Mouse (Mus musculus): ENCODE measurements around the gene Rab34. TPM values are rescaled to one million over a fixed set of nuclear protein-coding genes. Genes with fewer than 3 reads are reported as not detected.

The Rab34 gene
- polyA plus RNA-seq, 1 experiment from 2014 or later, result 61.5 TPM

- ATAC-seq (ENCODE audit: low read depth), result no peak
- Histone ChIP-seq H3K9me3 (ENCODE audit: control insufficient read depth, low read length) (no peaks in the 10 kb centered on the region), H3K4me2 (ENCODE audit: low read depth, low read length) (peak overlapping the region; percentile 62), H3K36me3 (ENCODE audit: control insufficient read depth, insufficient read depth, low read length) (peaks cover 39% of the 10 kb centered on the region), H3K9ac (replicated peaks; ENCODE audit: low read depth, low read length) (peak overlapping the region; percentile 97), H3K4me3 (ENCODE audit: low read depth, low read length) (peak overlapping the region; percentile 85), H3K4me1 (ENCODE audit: control insufficient read depth, insufficient read depth, low read length) (peaks cover 29% of the 10 kb centered on the region), H3K27ac (ENCODE audit: low read depth, low read length) (peak overlapping the region; percentile 98), H3K27me3 (ENCODE audit: control insufficient read depth, insufficient read depth, low read length) (no peaks in the 10 kb centered on the region)
- WGBS, result 81% methylated on average over 2 of the region's 2 CpGs
Observed at GRCm38 (mm10) chr11:78163045-78163444, 25.2 kb upstream of the Rab34 start.

- peak overlapping the region; percentile 85 for H3K4me3 ChIP-seq (ENCODE audit: low read depth, low read length)
- H3K4me1 ChIP-seq (ENCODE audit: control insufficient read depth, insufficient read depth, low read length), result peaks cover 27% of the 10 kb centered on the region
- ATAC-seq (ENCODE audit: low read depth), result peak; percentile 35
- peaks cover 30% of the 10 kb centered on the region for H3K36me3 ChIP-seq (ENCODE audit: control insufficient read depth, insufficient read depth, low read length)
- under 1% methylated on average over 22 of the region's 22 CpGs for WGBS
- H3K4me2 ChIP-seq (ENCODE audit: low read depth, low read length), result peak overlapping the region; percentile 62
- H3K9me3 ChIP-seq (ENCODE audit: control insufficient read depth, low read length), result no peaks in the 10 kb centered on the region
- H3K27ac ChIP-seq (ENCODE audit: low read depth, low read length), result peak overlapping the region; percentile 98
- H3K27me3 ChIP-seq (ENCODE audit: control insufficient read depth, insufficient read depth, low read length), result no peaks in the 10 kb centered on the region
- peak overlapping the region; percentile 97 for H3K9ac ChIP-seq (replicated peaks; ENCODE audit: low read depth, low read length)
Observed at GRCm38 (mm10) chr11:78163681-78164603, 24.3 kb upstream of the Rab34 start.

GRCm38 (mm10) chr11:78164604-78164923 is 23.7 kb upstream of the Rab34 start:
- 0 out of 2 replicates have a peak, but pooled peaks have one; percentile 2 for ATAC-seq (ENCODE audit: low read depth)
- H3K4me3 ChIP-seq (ENCODE audit: low read depth, low read length), result peak overlapping the region; percentile 85
- H3K27ac ChIP-seq (ENCODE audit: low read depth, low read length), result peak overlapping the region; percentile 98
- H3K4me1 ChIP-seq (ENCODE audit: control insufficient read depth, insufficient read depth, low read length), result peaks cover 27% of the 10 kb centered on the region
- peak overlapping the region; percentile 97 for H3K9ac ChIP-seq (replicated peaks; ENCODE audit: low read depth, low read length)
- no peaks in the 10 kb centered on the region for H3K27me3 ChIP-seq (ENCODE audit: control insufficient read depth, insufficient read depth, low read length)
- H3K9me3 ChIP-seq (ENCODE audit: control insufficient read depth, low read length), result no peaks in the 10 kb centered on the region
- peak overlapping the region; percentile 62 for H3K4me2 ChIP-seq (ENCODE audit: low read depth, low read length)
- peaks cover 24% of the 10 kb centered on the region for H3K36me3 ChIP-seq (ENCODE audit: control insufficient read depth, insufficient read depth, low read length)
- under 1% methylated on average over 14 of the region's 14 CpGs for WGBS

DNA sequence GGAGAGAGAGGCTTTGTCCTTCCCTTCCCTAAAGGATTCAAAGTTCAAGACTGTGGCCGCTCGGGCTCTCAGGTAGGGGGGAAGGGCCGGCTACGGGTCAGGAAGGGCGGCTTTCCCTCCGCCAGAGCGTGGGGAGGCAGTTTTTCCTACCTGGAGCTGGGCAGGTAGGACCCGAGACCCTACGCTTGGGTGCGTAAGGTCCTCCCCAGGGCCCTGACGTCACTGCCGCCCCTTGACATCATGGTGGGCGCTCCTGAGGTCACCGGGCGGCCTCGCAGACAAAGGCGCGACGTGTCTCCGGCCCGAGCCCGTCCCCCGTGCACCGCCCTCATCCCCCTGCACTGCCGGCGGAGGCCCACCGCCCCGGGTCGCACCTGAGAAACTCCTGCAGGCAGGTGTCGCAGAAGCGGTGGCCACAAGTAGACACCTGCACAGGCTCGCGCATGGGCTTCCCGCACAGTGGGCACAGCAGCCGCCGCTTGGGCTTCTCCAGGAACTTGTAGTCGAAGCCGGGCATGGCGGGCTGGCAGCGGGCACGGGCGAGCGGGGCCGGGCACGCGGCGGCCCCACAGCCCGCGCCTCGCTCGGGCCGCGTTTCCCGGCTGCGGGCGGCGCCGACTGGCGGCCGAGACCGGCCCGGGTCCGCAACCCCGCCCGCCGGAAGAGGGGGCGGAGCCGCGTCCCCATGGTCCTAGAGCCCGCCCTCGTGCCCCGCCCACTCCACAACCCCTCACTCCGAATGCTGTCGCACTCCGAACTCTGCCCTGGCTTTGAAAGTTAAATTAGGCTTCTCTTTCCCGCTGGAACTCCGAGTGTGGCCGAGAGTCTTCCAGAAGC is 23.1 kb upstream of the Rab34 start, which contains the start of gene Traf4:
Traf4 (minus strand) TSS at position 666 of the 837 bp plus-strand sequence.
- H3K27ac ChIP-seq (ENCODE audit: low read depth, low read length), result peak within 1 kb of the TSS; percentile 98
- peak; percentile 85 for ATAC-seq (ENCODE audit: low read depth)
- H3K27me3 ChIP-seq (ENCODE audit: control insufficient read depth, insufficient read depth, low read length), result no peaks in the 10 kb centered on the region
- peak within 1 kb of the TSS; percentile 97 for H3K9ac ChIP-seq (replicated peaks; ENCODE audit: low read depth, low read length)
- H3K4me3 ChIP-seq (ENCODE audit: low read depth, low read length), result peak within 1 kb of the TSS; percentile 85
- H3K36me3 ChIP-seq (ENCODE audit: control insufficient read depth, insufficient read depth, low read length), result peaks cover 19% of the 10 kb centered on the region
- peaks cover 27% of the 10 kb centered on the region for H3K4me1 ChIP-seq (ENCODE audit: control insufficient read depth, insufficient read depth, low read length)
- WGBS, result under 1% methylated on average over 72 of the region's 78 CpGs
- no peaks in the 10 kb centered on the region for H3K9me3 ChIP-seq (ENCODE audit: control insufficient read depth, low read length)
- H3K4me2 ChIP-seq (ENCODE audit: low read depth, low read length), result peak within 1 kb of the TSS; percentile 62

- H3K4me3 ChIP-seq (ENCODE audit: low read depth, low read length), result peak overlapping the region; percentile 85
- H3K9ac ChIP-seq (replicated peaks; ENCODE audit: low read depth, low read length), result peak overlapping the region; percentile 97
- peaks cover 27% of the 10 kb centered on the region for H3K4me1 ChIP-seq (ENCODE audit: control insufficient read depth, insufficient read depth, low read length)
- H3K27me3 ChIP-seq (ENCODE audit: control insufficient read depth, insufficient read depth, low read length), result no peaks in the 10 kb centered on the region
- no peaks in the 10 kb centered on the region for H3K9me3 ChIP-seq (ENCODE audit: control insufficient read depth, low read length)
- 3% methylated on average over 16 of the region's 16 CpGs for WGBS
- H3K27ac ChIP-seq (ENCODE audit: low read depth, low read length), result peak overlapping the region; percentile 98
- H3K36me3 ChIP-seq (ENCODE audit: control insufficient read depth, insufficient read depth, low read length), result peaks cover 13% of the 10 kb centered on the region
- ATAC-seq (ENCODE audit: low read depth), result peak; percentile 20
- peak overlapping the region; percentile 62 for H3K4me2 ChIP-seq (ENCODE audit: low read depth, low read length)
Observed at GRCm38 (mm10) chr11:78165761-78166109, 22.5 kb upstream of the Rab34 start.

GRCm38 (mm10) chr11:78166161-78166560 is 22.1 kb upstream of the Rab34 start:
- Histone ChIP-seq H3K27ac (ENCODE audit: low read depth, low read length) (0 out of 2 replicates have a peak overlapping the region, but pooled peaks have one; percentile 98), H3K4me1 (ENCODE audit: control insufficient read depth, insufficient read depth, low read length) (peaks cover 27% of the 10 kb centered on the region), H3K9ac (replicated peaks; ENCODE audit: low read depth, low read length) (peak overlapping the region; percentile 97; the same call in 1 of the 2 replicates), H3K27me3 (ENCODE audit: control insufficient read depth, insufficient read depth, low read length) (no peaks in the 10 kb centered on the region), H3K9me3 (ENCODE audit: control insufficient read depth, low read length) (no peaks in the 10 kb centered on the region), H3K4me3 (ENCODE audit: low read depth, low read length) (peak overlapping the region; percentile 85), H3K4me2 (ENCODE audit: low read depth, low read length) (peak overlapping the region; percentile 62), H3K36me3 (ENCODE audit: control insufficient read depth, insufficient read depth, low read length) (peaks cover 8% of the 10 kb centered on the region)
- no peak for ATAC-seq (ENCODE audit: low read depth)
- WGBS, result 59% methylated on average over 4 of the region's 4 CpGs

DNA sequence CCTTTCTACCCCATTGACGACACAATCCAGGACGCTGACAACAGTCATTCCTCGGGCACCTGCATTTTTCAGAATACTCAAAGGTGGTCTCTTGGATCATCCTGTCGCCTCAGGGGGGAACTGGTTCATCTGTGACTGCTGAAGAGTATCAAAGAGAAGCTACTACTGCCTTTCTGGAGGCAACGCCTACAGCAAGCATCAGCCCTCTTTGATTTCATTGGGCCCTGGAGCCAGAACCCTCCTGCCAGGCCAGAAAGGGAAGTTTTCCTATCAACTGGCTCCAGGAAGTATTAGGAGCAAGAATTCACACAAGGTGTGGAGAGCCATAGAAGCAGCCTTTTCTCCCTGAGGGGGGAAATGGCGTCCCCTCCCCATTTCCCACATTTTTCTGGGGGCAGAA is 21.6 kb upstream of the Rab34 start:
- H3K27ac ChIP-seq (ENCODE audit: low read depth, low read length), result no peak overlapping the region
- no peak overlapping the region for H3K4me2 ChIP-seq (ENCODE audit: low read depth, low read length)
- H3K9ac ChIP-seq (replicated peaks; ENCODE audit: low read depth, low read length), result no peak overlapping the region
- H3K4me3 ChIP-seq (ENCODE audit: low read depth, low read length), result no peak overlapping the region
- H3K36me3 ChIP-seq (ENCODE audit: control insufficient read depth, insufficient read depth, low read length), result peaks cover 6% of the 10 kb centered on the region
- ATAC-seq (ENCODE audit: low read depth), result no peak
- H3K9me3 ChIP-seq (ENCODE audit: control insufficient read depth, low read length), result no peaks in the 10 kb centered on the region
- WGBS, result 79% methylated on average over 6 of the region's 6 CpGs
- no peaks in the 10 kb centered on the region for H3K27me3 ChIP-seq (ENCODE audit: control insufficient read depth, insufficient read depth, low read length)
- H3K4me1 ChIP-seq (ENCODE audit: control insufficient read depth, insufficient read depth, low read length), result peaks cover 27% of the 10 kb centered on the region

DNA sequence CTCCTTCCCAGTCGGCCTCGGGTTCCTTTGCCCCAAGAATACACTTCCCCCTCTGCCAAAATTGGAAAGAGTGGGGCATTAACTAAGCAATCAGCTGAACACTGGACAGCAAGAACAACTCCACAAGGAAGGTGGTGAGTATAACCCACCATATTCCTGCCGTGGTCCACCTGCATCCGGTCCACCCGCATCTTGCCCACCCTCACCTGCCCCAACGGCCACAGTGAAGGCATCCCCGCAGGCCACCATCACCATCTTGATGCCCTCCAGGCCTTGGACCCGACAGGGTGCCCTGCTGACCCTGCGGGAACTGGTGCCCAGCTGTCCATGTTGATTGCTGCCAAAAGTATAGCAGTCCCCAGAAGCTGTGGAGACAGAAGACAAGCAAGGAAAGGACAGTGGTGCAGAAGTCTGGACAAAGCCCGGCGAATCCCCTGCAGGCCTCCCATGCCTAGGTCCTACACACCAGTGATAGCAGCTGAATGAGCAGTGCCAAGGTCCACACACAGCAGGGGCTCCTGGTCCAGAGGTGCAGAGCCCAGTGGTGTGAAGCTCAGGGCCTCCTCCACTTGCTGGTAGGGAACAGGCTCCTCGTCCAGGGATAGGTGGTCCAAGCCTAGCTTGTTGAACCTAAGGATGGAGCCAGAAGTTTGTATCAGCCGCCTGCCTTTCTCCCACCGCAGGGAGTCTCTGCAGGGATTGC is 20.8 kb upstream of the Rab34 start:
- no peaks in the 10 kb centered on the region for H3K27me3 ChIP-seq (ENCODE audit: control insufficient read depth, insufficient read depth, low read length)
- H3K9me3 ChIP-seq (ENCODE audit: control insufficient read depth, low read length), result no peaks in the 10 kb centered on the region
- 92% methylated on average over 14 of the region's 14 CpGs for WGBS
- peaks cover 19% of the 10 kb centered on the region for H3K4me1 ChIP-seq (ENCODE audit: control insufficient read depth, insufficient read depth, low read length)
- ATAC-seq (ENCODE audit: low read depth), result no peak
- no peak overlapping the region for H3K4me2 ChIP-seq (ENCODE audit: low read depth, low read length)
- H3K36me3 ChIP-seq (ENCODE audit: control insufficient read depth, insufficient read depth, low read length), result no peaks in the 10 kb centered on the region
- H3K4me3 ChIP-seq (ENCODE audit: low read depth, low read length), result no peak overlapping the region
- H3K27ac ChIP-seq (ENCODE audit: low read depth, low read length), result no peak overlapping the region
- no peak overlapping the region for H3K9ac ChIP-seq (replicated peaks; ENCODE audit: low read depth, low read length)

All from neural tube, embryonic 14.5 days (tissue).